Mouse (Mus musculus) heart, embryonic 11.5 days (tissue): ENCODE data around the gene Arl6ip5. TPM values are rescaled to one million over a fixed set of nuclear protein-coding genes. Genes with fewer than 3 reads are reported as not detected.

Experiments
- ATAC-seq: fragments of 200-750 bp; cut with Nextera tagmentation; replicated peaks from 2 replicates; pipeline ENCODE4 v1.8.0; 2017; ENCODE audit warnings: moderate library complexity; ENCODE audit not compliant: insufficient number of reproducible peaks, low FRiP score, low TSS enrichment
- H3K27ac ChIP-seq: fragments of 300-500 bp; sonication (generic); 2 replicates; pipeline ENCODE4 v1.5.1; 2014; ENCODE audit warnings: mild to moderate bottlenecking, low read depth, low read length
- H3K27me3 ChIP-seq: fragments of 300-500 bp; sonication (generic); 2 replicates; pipeline ENCODE4 v1.6.1; 2014; ENCODE audit warnings: mild to moderate bottlenecking, low read length, mixed read lengths; ENCODE audit not compliant: control insufficient read depth, insufficient read depth
- H3K36me3 ChIP-seq: fragments of 300-500 bp; sonication (generic); 2 replicates; pipeline ENCODE4 v1.6.1; 2014; ENCODE audit warnings: mild to moderate bottlenecking, low read length, moderate library complexity, mixed read lengths; ENCODE audit not compliant: control insufficient read depth, insufficient read depth
- H3K4me1 ChIP-seq: fragments of 300-500 bp; sonication (generic); 2 replicates; pipeline ENCODE4 v1.6.1; 2014; ENCODE audit warnings: low read length; ENCODE audit not compliant: control insufficient read depth, insufficient read depth
- H3K4me2 ChIP-seq: fragments of 300-500 bp; sonication (generic); 2 replicates; pipeline ENCODE4 v1.6.1; 2014; ENCODE audit warnings: mild to moderate bottlenecking, moderate library complexity
- H3K4me3 ChIP-seq: fragments of 300-500 bp; sonication (generic); 2 replicates; pipeline ENCODE4 v1.5.1; 2014; ENCODE audit warnings: low read depth, low read length
- H3K9ac ChIP-seq: fragments of 300-500 bp; sonication (generic); 2 replicates; pipeline ENCODE4 v1.6.1; 2014; ENCODE audit warnings: mild to moderate bottlenecking, low read depth, low read length, moderate library complexity
- H3K9me3 ChIP-seq: fragments of 300-500 bp; sonication (generic); replicated peaks from 2 replicates; pipeline ENCODE4 v1.6.1; 2016; ENCODE audit warnings: low read length; ENCODE audit not compliant: control insufficient read depth
- WGBS: fragments of 180-500 bp; shearing (Covaris S2); extraction: QIAGEN DNeasy Blood & Tissue Kit; methylation state at CpG from one replicate; pipeline ENCODE4 v1.1.7; 2014; ENCODE audit not compliant: insufficient replicate concordance; 5-methylcytosine and 5-hydroxymethylcytosine counted together
- polyA plus RNA-seq: library from polyadenylated mRNA; unstranded; fragments of >200 nt; fragmentation: Nextera tagmentation; extraction: Ambion mirVana; gene quantifications from 2 replicates; pipeline ENCODE4 v1.2.1, GENCODE M21; 2014

Gene Arl6ip5
- polyA plus RNA-seq, result 48.9 and 61.6 TPM in 2 replicates

DNA sequence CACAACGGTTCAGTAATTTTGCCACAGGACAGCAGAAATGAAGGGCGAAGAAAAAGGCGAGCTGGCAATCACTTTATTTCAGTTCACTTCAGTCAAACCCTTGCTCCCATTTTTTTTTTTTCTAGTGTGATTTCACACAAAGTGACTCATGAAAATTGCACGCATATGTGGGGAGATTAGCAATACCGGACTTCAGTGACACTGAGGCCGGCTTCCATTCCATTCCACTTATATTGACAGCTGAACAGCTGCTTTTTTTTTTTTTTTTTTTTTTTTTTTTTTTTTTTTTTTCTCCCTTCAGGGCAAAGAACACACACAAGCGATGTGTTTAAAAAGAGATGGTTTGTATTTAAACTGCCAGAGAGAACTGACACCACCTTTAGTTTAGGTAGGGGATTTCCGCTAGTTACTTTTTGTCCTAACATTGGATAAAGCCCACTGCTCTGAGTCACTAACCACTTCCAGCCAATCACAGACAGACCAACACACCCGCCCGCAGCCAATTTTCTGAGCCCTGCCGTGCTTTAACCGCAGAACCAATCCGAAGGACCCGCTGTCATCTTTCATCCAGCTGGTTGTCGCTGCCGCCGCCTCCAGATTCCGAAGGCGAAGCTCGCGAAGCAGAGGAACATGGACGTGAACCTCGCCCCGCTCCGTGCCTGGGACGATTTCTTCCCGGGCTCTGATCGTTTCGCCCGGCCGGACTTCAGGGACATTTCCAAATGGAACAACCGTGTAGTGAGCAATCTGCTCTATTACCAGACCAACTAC is at the start of gene Arl6ip5:
Gene Arl6ip5, plus strand, starts transcription at position 499 of the 771 bp plus-strand sequence.
- peak within 1 kb of the TSS; percentile 79 for H3K4me2 ChIP-seq
- WGBS, result 8% methylated on average over 32 of the region's 32 CpGs
- peak within 1 kb of the TSS; percentile 85 for H3K9ac ChIP-seq
- peak; percentile 65 for ATAC-seq
- H3K36me3 ChIP-seq, result peaks cover 4% of the 10 kb centered on the region; the same call in 1 of the 2 replicates
- no peaks in the 10 kb centered on the region for H3K27me3 ChIP-seq
- no peaks in the 10 kb centered on the region for H3K9me3 ChIP-seq
- peaks cover 14% of the 10 kb centered on the region for H3K4me1 ChIP-seq
- H3K4me3 ChIP-seq, result peak within 1 kb of the TSS; percentile 83
- H3K27ac ChIP-seq, result peak within 1 kb of the TSS; percentile 63

DNA sequence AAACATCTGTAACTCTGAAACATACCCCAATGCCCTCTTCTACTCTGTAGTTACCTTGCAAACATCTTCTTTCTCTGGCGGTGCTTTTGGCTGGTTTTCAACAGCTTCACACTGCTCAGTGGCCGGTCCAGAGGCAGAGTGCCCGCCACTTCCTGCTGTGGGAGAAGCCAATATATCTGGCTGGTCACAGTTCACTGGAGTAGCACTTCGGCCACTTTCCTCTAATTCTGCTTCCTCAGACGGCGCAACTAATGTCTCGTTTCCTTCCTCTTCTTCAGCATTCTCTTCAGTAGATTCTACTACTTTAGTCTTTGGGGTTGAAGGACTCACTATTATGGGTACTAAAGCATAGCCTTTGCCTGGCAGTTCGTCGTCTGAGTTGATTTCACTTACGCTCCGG is 34.8 kb upstream of the Arl6ip5 start:
- no peak overlapping the region for H3K27ac ChIP-seq
- ATAC-seq, result no peak
- H3K4me2 ChIP-seq, result no peak overlapping the region
- 81% methylated on average over 11 of the region's 11 CpGs for WGBS
- peaks cover 15% of the 10 kb centered on the region for H3K36me3 ChIP-seq
- no peaks in the 10 kb centered on the region for H3K9me3 ChIP-seq
- peaks cover 12% of the 10 kb centered on the region; the same call in 1 of the 2 replicates for H3K4me1 ChIP-seq
- H3K27me3 ChIP-seq, result no peaks in the 10 kb centered on the region
- no peak overlapping the region for H3K9ac ChIP-seq
- no peak overlapping the region for H3K4me3 ChIP-seq

DNA sequence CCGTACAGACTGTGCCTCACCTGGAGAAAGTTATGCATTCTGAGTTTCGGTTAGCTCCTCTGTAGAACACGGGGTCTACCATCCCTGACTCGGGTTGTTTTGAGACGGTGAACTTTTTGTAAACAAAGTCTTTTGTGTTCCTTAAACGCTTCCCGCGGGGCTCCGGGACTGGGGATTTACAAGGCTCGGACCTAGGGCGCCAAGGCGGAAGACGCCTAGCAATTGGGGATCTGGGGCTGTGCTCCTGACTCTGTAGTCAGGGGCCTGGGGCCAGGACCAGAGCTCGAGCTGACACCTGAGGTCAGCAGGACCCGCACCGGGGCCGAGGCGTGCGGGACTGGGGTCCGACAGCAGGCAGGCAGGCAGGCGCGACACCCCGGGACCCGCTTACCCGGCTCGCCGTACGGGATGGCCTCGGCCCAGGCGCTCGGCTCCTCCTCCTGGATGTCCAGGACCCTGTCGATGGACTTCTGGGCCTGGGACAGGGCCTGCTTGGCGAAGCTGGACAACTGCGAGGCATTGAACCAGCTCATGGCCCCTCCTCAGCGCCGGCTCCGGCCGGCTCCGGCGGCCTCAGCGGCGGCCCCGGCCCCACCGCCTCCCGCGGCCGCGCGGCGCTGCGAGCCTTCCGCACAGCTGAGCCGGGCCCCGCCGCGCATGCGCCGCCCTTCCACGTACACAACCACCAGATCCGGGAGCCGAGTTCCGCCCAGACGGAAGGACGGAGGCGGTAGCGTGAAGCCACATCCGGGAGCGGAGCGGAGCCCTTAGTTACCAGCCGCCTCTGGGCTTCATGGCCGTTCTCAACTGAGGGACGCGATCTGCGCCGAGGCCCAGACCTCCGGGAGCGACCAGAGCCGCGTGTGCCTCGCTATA is 31.8 kb upstream of the Arl6ip5 start, which contains the start of gene Tmf1:
Gene Tmf1, minus strand, starts transcription at position 632 of the 876 bp plus-strand sequence.
- no peaks in the 10 kb centered on the region for H3K9me3 ChIP-seq
- ATAC-seq, result peak; percentile 97
- WGBS, result under 1% methylated on average over 80 of the region's 80 CpGs
- H3K4me2 ChIP-seq, result peak within 1 kb of the TSS; percentile 70
- peak within 1 kb of the TSS; percentile 87 for H3K27ac ChIP-seq
- peaks cover 7% of the 10 kb centered on the region for H3K36me3 ChIP-seq
- H3K4me3 ChIP-seq, result peak within 1 kb of the TSS; percentile 93
- peak within 1 kb of the TSS; percentile 93 for H3K9ac ChIP-seq
- no peaks in the 10 kb centered on the region for H3K27me3 ChIP-seq
- peaks cover 12% of the 10 kb centered on the region; the same call in 1 of the 2 replicates for H3K4me1 ChIP-seq

DNA sequence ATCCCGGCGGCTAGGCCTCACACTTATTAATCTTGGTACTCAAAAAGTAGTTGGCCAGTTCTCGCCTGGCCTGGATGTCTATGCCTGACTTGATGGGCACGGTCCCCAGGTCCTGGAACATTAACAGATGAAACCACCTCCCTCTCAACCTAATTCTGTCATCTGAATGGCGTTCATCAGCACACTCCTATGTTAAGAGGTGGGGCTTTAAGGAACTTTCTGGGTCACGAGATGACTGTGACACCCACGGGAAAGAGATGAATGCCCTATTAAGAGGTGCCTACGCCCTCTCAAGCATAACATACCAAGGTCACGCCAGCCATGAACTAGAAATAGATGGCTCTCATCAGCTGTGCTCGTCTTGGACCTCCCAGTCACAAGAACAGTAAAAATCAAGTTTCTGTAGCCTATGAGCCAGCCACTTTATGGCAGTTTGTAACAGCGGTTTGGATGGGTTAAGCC is 31.1 kb upstream of the Arl6ip5 start:
- H3K27ac ChIP-seq, result peak overlapping the region; percentile 87
- 10% methylated on average over 11 of the region's 11 CpGs for WGBS

DNA sequence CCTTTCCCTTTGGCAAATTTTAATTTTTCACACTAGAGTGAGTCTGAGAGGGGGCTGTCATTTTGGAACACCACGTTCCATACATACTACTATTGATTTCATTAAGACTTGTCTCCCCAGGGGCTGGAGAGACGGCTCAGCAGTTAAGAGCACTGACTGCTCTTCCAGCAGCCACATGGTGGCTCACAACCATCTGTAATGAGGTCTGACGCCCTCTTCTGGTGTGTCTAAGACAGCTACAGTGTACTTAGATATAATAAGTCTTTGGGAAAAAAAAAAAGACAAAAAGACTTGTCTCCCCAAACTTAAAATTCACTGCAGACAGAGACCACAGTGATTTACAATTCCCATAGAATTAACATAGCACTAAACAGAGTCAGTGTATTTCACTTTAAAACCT is 10.1 kb upstream of the Arl6ip5 start:
- H3K36me3 ChIP-seq, result peaks cover 21% of the 10 kb centered on the region
- H3K9ac ChIP-seq, result no peak overlapping the region
- H3K27ac ChIP-seq, result no peak overlapping the region
- peaks cover 10% of the 10 kb centered on the region for H3K4me1 ChIP-seq
- no peaks in the 10 kb centered on the region for H3K9me3 ChIP-seq
- H3K27me3 ChIP-seq, result no peaks in the 10 kb centered on the region
- no peak overlapping the region for H3K4me3 ChIP-seq
- no peak for ATAC-seq
- WGBS, result 67% methylated on average over 3 of the region's 3 CpGs
- no peak overlapping the region for H3K4me2 ChIP-seq

More for the DNA sequence above, 31.1 kb upstream of the Arl6ip5 start:
- no peaks in the 10 kb centered on the region for H3K9me3 ChIP-seq
- peak overlapping the region; percentile 93 for H3K9ac ChIP-seq
- peaks cover 7% of the 10 kb centered on the region for H3K36me3 ChIP-seq
- H3K4me1 ChIP-seq, result peaks cover 12% of the 10 kb centered on the region; the same call in 1 of the 2 replicates
- peak overlapping the region; percentile 70 for H3K4me2 ChIP-seq
- H3K27me3 ChIP-seq, result no peaks in the 10 kb centered on the region
- H3K4me3 ChIP-seq, result peak overlapping the region; percentile 93
- peak; percentile 18 for ATAC-seq

DNA sequence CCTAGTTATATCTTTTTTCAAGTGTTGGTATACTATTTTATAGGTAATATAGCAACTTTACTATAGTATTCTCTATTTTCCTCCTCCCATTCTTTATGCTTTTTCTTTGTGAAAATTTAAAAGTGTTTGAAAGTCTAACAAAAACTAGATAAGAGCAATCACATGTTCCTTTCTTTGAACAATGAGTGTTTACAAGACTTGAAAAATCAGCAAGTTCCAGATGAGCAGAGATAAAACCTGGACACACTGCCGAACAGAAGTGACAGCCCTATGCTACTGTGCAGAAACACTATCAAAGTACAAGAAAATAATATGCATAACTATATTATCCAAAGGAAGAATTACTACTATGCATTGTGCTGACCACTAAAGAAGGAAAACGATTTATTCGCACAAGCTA is 8.0 kb upstream of the Arl6ip5 start:
- WGBS, result 76% methylated on average over 3 of the region's 3 CpGs
- no peak for ATAC-seq

DNA sequence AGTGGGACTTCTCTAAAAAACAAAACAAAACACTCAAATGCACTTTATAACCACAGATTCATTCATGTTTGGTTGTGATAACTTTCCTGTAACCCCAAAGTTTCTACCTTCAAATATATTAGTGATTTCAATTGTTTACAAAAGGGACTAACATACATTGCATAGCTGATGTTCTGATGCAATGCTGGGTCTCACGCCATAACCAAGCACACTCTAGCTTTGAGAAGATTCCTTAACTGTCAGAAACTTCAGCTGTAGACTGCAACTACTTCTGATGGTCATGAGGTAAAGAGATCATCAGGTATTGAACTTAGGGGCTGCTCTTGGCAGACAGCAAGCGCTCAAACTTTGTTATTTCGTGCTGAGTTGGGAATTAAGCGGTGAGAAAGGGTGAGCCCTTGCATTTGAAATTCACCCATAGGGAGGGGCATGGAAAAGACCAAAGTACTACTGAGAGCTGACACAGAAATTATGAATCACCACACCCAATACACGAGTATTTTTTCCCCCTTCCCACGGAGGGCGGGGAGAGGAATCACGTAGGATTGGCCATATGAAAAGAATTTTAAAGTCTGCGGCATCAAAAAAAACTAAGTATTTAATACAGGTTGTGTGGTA is 6.1 kb upstream of the Arl6ip5 start:
- peak overlapping the region; percentile 89 for H3K4me3 ChIP-seq
- peak overlapping the region; percentile 99 for H3K9ac ChIP-seq
- no peak for ATAC-seq
- peaks cover 10% of the 10 kb centered on the region for H3K4me1 ChIP-seq
- H3K27me3 ChIP-seq, result no peaks in the 10 kb centered on the region
- no peaks in the 10 kb centered on the region for H3K36me3 ChIP-seq
- 21% methylated on average over 9 of the region's 9 CpGs for WGBS
- peak overlapping the region; percentile 82 for H3K4me2 ChIP-seq
- no peaks in the 10 kb centered on the region for H3K9me3 ChIP-seq
- peak overlapping the region; percentile 83; the same call in 1 of the 2 replicates for H3K27ac ChIP-seq

More for the DNA sequence above, 8.0 kb upstream of the Arl6ip5 start:
- Histone ChIP-seq H3K9ac (no peak overlapping the region), H3K27ac (no peak overlapping the region), H3K4me2 (no peak overlapping the region), H3K27me3 (no peaks in the 10 kb centered on the region), H3K9me3 (no peaks in the 10 kb centered on the region), H3K36me3 (peaks cover 5% of the 10 kb centered on the region), H3K4me1 (peaks cover 10% of the 10 kb centered on the region), H3K4me3 (no peak overlapping the region)

DNA sequence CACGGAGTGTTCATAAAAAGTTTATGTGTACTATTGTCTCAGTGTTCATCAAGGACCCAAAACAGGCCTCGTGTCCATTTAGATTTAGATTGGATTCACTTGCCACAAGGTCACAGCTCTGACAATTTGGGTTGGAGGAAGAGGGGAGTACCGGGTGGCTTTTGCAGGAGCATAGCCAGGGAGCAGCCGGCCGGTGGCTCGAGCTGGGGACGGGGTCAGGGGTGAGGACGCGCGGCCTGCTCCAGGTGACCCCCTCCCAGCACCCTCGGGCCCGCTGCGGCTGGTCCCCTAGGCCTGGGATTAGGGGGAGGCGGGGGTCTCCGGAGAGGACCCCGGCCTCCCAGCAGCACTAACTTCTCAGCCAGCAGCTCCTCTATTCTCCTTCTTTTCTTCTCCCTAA is 5.5 kb upstream of the Arl6ip5 start:
- WGBS, result under 1% methylated on average over 16 of the region's 16 CpGs
- peak; percentile 69; the same call in 1 of the 2 replicates for ATAC-seq
- Histone ChIP-seq H3K4me1 (peaks cover 10% of the 10 kb centered on the region), H3K27ac (peak overlapping the region; percentile 83), H3K4me2 (peak overlapping the region; percentile 82), H3K36me3 (no peaks in the 10 kb centered on the region), H3K9ac (peak overlapping the region; percentile 99), H3K4me3 (peak overlapping the region; percentile 89), H3K9me3 (no peaks in the 10 kb centered on the region), H3K27me3 (no peaks in the 10 kb centered on the region)
